In the genomic region with DNA sequence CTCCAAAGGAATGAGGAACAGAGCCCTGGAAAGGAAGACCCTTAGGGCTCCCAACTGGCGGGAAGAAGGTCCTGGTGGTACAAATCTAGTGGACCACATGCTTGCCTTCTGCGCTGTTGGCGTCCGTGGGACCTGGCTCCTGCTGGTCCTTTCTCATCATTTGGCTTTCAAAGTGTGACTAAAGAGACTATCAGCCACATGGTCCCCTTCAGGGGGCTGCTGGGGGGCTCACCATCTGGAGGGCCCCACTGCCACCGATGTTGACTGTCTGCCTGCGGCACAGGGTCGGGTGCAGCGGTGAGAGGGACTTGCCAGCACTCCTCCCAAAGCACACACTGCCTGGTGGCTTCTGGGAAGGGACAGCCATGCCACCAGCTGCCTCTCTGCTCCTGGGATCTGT, we compare ENCODE assay signal across 21 mouse cellular contexts.
DNase-seq lines count a peak whose midpoint lies in the region; ATAC-seq and TF ChIP-seq lines count a peak whose summit lies in the region.
"Had no signal": no experiment of that assay in that cellular context is flagged by ENCODE, and none has a peak within 500 bp of the region (broad histone marks: within the 10 kb centered on the region; RNA-seq: fewer than 3 reads in every experiment).

No protein-coding gene starts in this region.

- no peak for DNase-seq in forebrain, postnatal 0 days
- no peak for DNase-seq in forebrain, embryonic 11.5 days (ENCODE audit: low spot score)
- no peak for DNase-seq in heart, postnatal 0 days (ENCODE audit: low spot score)
- no peak for DNase-seq in limb, embryonic 10.5 days (ENCODE audit: low spot score)
- DNase-seq in kidney, adult 8-10 months: no peak
- DNase-seq: adrenal gland, adult 8-10 months; gastrocnemius, postnatal 36 days; heart, adult 2 months; kidney, adult 2 months; kidney, postnatal 10 days; lung, adult 18-20 months; lung, postnatal 14 days; midbrain, embryonic 14.5 days; thymus, postnatal 25 days had no signal

- H3K27me3 ChIP-seq in forebrain, postnatal 0 days (ENCODE audit: insufficient read depth, low read length): no peaks in the 10 kb centered on the region
- H3K27me3 ChIP-seq in forebrain, embryonic 11.5 days (ENCODE audit: control insufficient read depth, insufficient read depth, low read length): no peaks in the 10 kb centered on the region
- H3K27me3 ChIP-seq in heart, postnatal 0 days (ENCODE audit: control insufficient read depth, insufficient read depth, low read length): no peaks in the 10 kb centered on the region
- H3K27me3 ChIP-seq in heart, embryonic 11.5 days (ENCODE audit: control insufficient read depth, insufficient read depth, low read length): no peaks in the 10 kb centered on the region
- H3K27me3 ChIP-seq in megakaryocyte, embryonic 14.5 days (replicated peaks): no peaks in the 10 kb centered on the region
- H3K27me3 ChIP-seq in limb, embryonic 10.5 days (ENCODE audit: low read depth, poor library complexity, severe bottlenecking): no peaks in the 10 kb centered on the region
- H3K27me3 ChIP-seq: limb, embryonic 13.5 days; liver, embryonic 12.5 days; stomach, embryonic 15.5 days had no signal

- ATAC-seq in forebrain, postnatal 0 days: peak; percentile 52
- no peak for ATAC-seq in forebrain, embryonic 11.5 days (replicated peaks; ENCODE audit: low FRiP score)
- ATAC-seq in heart, postnatal 0 days (ENCODE audit: insufficient read depth, low read depth): no peak
- ATAC-seq in heart, embryonic 11.5 days (replicated peaks; ENCODE audit: insufficient number of reproducible peaks, low FRiP score, low TSS enrichment): no peak
- no peak for ATAC-seq in megakaryocyte, adult 5-6 weeks (ENCODE audit: poor library complexity, severe bottlenecking)
- ATAC-seq: forebrain, embryonic 16.5 days; liver, embryonic 12.5 days had no signal

- H3K9ac ChIP-seq in forebrain, postnatal 0 days: no peak overlapping the region
- H3K9ac ChIP-seq in forebrain, embryonic 11.5 days (ENCODE audit: low read length): no peak overlapping the region
- H3K9ac ChIP-seq in heart, postnatal 0 days (replicated peaks; ENCODE audit: low read depth, low read length): no peak overlapping the region
- H3K9ac ChIP-seq in heart, embryonic 11.5 days (ENCODE audit: low read depth, low read length): no peak overlapping the region
- H3K9ac ChIP-seq: limb, embryonic 13.5 days; liver, embryonic 12.5 days; stomach, embryonic 15.5 days had no signal

- no peak for TF ChIP-seq EP300 in heart, postnatal 0 days (IDR thresholded peaks at IDR 0.05; ENCODE audit: low read depth)

- H3K36me3 ChIP-seq in forebrain, postnatal 0 days (ENCODE audit: insufficient read depth): peaks cover 3% of the 10 kb centered on the region; the same call in 1 of the 2 replicates
- H3K36me3 ChIP-seq in forebrain, embryonic 11.5 days (ENCODE audit: control insufficient read depth, insufficient read depth, low read length): no peaks in the 10 kb centered on the region
- H3K36me3 ChIP-seq in heart, postnatal 0 days (replicated peaks; ENCODE audit: control insufficient read depth, insufficient read depth, low read length): 0 out of 2 replicates have a peak, but pooled peaks cover 9% of the 10 kb centered on the region
- no peaks in the 10 kb centered on the region; the same call in 1 of the 2 replicates for H3K36me3 ChIP-seq in heart, embryonic 11.5 days (ENCODE audit: control insufficient read depth, insufficient read depth, low read length)
- H3K36me3 ChIP-seq in megakaryocyte, embryonic 14.5 days (replicated peaks; ENCODE audit: low read length): peaks cover 77% of the 10 kb centered on the region
- peaks cover 14% of the 10 kb centered on the region for H3K36me3 ChIP-seq in limb, embryonic 10.5 days
- H3K36me3 ChIP-seq: liver, embryonic 12.5 days; stomach, embryonic 15.5 days had no signal

- H3K4me1 ChIP-seq in forebrain, postnatal 0 days (ENCODE audit: insufficient read depth): peaks cover 12% of the 10 kb centered on the region; the same call in 1 of the 2 replicates
- H3K4me1 ChIP-seq in forebrain, embryonic 11.5 days (replicated peaks; ENCODE audit: control insufficient read depth, insufficient read depth, low read length): no peaks in the 10 kb centered on the region
- H3K4me1 ChIP-seq in heart, postnatal 0 days (ENCODE audit: control insufficient read depth, insufficient read depth): peaks cover 41% of the 10 kb centered on the region
- H3K4me1 ChIP-seq in heart, embryonic 11.5 days (ENCODE audit: control insufficient read depth, insufficient read depth, low read length): peaks cover 50% of the 10 kb centered on the region
- peaks cover 86% of the 10 kb centered on the region for H3K4me1 ChIP-seq in megakaryocyte, embryonic 14.5 days
- H3K4me1 ChIP-seq in limb, embryonic 10.5 days: peaks cover 24% of the 10 kb centered on the region

- H3K4me2 ChIP-seq in forebrain, postnatal 0 days (ENCODE audit: low read depth): no peak overlapping the region
- H3K4me2 ChIP-seq in forebrain, embryonic 11.5 days (ENCODE audit: low read depth, low read length, severe bottlenecking): no peak overlapping the region
- no peak overlapping the region for H3K4me2 ChIP-seq in heart, postnatal 0 days (ENCODE audit: low read depth, low read length)
- H3K4me2 ChIP-seq in heart, embryonic 11.5 days: no peak overlapping the region
- H3K4me2 ChIP-seq: limb, embryonic 13.5 days; liver, embryonic 12.5 days; stomach, embryonic 15.5 days had no signal

- WGBS in forebrain, postnatal 0 days: 81% methylated on average over 8 of the region's 8 CpGs
- WGBS in forebrain, embryonic 11.5 days: 93% methylated on average over 8 of the region's 8 CpGs
- 85% methylated on average over 8 of the region's 8 CpGs for WGBS in heart, postnatal 0 days
- 80% methylated on average over 8 of the region's 8 CpGs for WGBS in heart, embryonic 11.5 days (ENCODE audit: insufficient replicate concordance)
- 88% methylated on average over 8 of the region's 8 CpGs for WGBS in limb, embryonic 10.5 days

- H3K27ac ChIP-seq in forebrain, postnatal 0 days (ENCODE audit: low read depth, low read length): no peak overlapping the region
- no peak overlapping the region for H3K27ac ChIP-seq in forebrain, embryonic 11.5 days (ENCODE audit: low read depth, low read length)
- peak overlapping the region; percentile 96; the same call in 1 of the 2 replicates for H3K27ac ChIP-seq in heart, postnatal 0 days (ENCODE audit: low read depth)
- no peak overlapping the region for H3K27ac ChIP-seq in heart, embryonic 11.5 days (ENCODE audit: low read depth, low read length)
- H3K27ac ChIP-seq in limb, embryonic 10.5 days: 0 out of 2 replicates have a peak overlapping the region, but pooled peaks have one; percentile 14
- H3K27ac ChIP-seq: heart, adult 2 months; liver, embryonic 12.5 days; stomach, embryonic 15.5 days had no signal

- H3K4me3 ChIP-seq in forebrain, postnatal 0 days (ENCODE audit: low read depth, low read length): no peak overlapping the region
- no peak overlapping the region for H3K4me3 ChIP-seq in forebrain, embryonic 11.5 days (ENCODE audit: low read depth, low read length)
- no peak overlapping the region for H3K4me3 ChIP-seq in heart, postnatal 0 days (ENCODE audit: low read depth, low read length)
- H3K4me3 ChIP-seq in heart, embryonic 11.5 days (ENCODE audit: low read depth, low read length): no peak overlapping the region
- H3K4me3 ChIP-seq in megakaryocyte, embryonic 14.5 days (replicated peaks): peak overlapping the region; percentile 59
- no peak overlapping the region for H3K4me3 ChIP-seq in limb, embryonic 10.5 days
- H3K4me3 ChIP-seq: heart, adult 2 months; limb, embryonic 13.5 days; liver, embryonic 12.5 days; stomach, embryonic 15.5 days had no signal

- H3K9me3 ChIP-seq in forebrain, postnatal 0 days (ENCODE audit: low read length): no peaks in the 10 kb centered on the region
- H3K9me3 ChIP-seq in forebrain, embryonic 11.5 days (ENCODE audit: control insufficient read depth, low read length): no peaks in the 10 kb centered on the region
- H3K9me3 ChIP-seq in heart, postnatal 0 days (replicated peaks; ENCODE audit: control insufficient read depth, low read length): no peaks in the 10 kb centered on the region
- no peaks in the 10 kb centered on the region for H3K9me3 ChIP-seq in heart, embryonic 11.5 days (replicated peaks; ENCODE audit: control insufficient read depth, low read length)
- H3K9me3 ChIP-seq in megakaryocyte, embryonic 14.5 days: no peaks in the 10 kb centered on the region
- H3K9me3 ChIP-seq in limb, embryonic 10.5 days (replicated peaks): no peaks in the 10 kb centered on the region
- H3K9me3 ChIP-seq: limb, embryonic 13.5 days; liver, embryonic 12.5 days; stomach, embryonic 15.5 days had no signal

- no peak for TF ChIP-seq CTCF in forebrain, postnatal 0 days (IDR thresholded peaks at IDR 0.05; ENCODE audit: low read depth)
- no peak for TF ChIP-seq CTCF in heart, postnatal 0 days (IDR thresholded peaks at IDR 0.05; ENCODE audit: low read depth)

Comparison
In these comparisons a context has a peak if more than half of its experiments do, and no peak if none do; other contexts are left out.
1. H3K27ac ChIP-seq: peak in heart, postnatal 0 days (single experiment) and limb, embryonic 10.5 days (single experiment); none in forebrain, postnatal 0 days (single experiment), forebrain, embryonic 11.5 days (single experiment) and heart, embryonic 11.5 days (single experiment).